Mouse (Mus musculus): Measurements from ENCODE around the gene Supt5. TPM values are rescaled to one million over a fixed set of nuclear protein-coding genes. Genes with fewer than 3 reads are reported as not detected.
A peak's percentile ranks its signal among the peaks of the same experiment; 100 is the strongest.

The Supt5 gene
- polyA plus RNA-seq, 1 experiment from 2014 or later, result 97.2 TPM

- Histone ChIP-seq H3K4me2 (ENCODE audit: low read depth, low read length, severe bottlenecking) (no peak overlapping the region), H3K9me3 (ENCODE audit: control insufficient read depth, low read length) (no peaks in the 10 kb centered on the region), H3K4me1 (replicated peaks; ENCODE audit: control insufficient read depth, insufficient read depth, low read length) (peaks cover 10% of the 10 kb centered on the region), H3K9ac (ENCODE audit: low read length) (no peak overlapping the region), H3K36me3 (ENCODE audit: control insufficient read depth, insufficient read depth, low read length) (peaks cover 17% of the 10 kb centered on the region), H3K27ac (ENCODE audit: low read depth, low read length) (peak overlapping the region; percentile 28; the same call in 1 of the 2 replicates), H3K27me3 (ENCODE audit: control insufficient read depth, insufficient read depth, low read length) (no peaks in the 10 kb centered on the region), H3K4me3 (ENCODE audit: low read depth, low read length) (no peak overlapping the region)
- WGBS, result 75% methylated on average over 9 of the region's 9 CpGs
- no peak; the same call in 1 of the 2 replicates for ATAC-seq (replicated peaks; ENCODE audit: low FRiP score)
- DNase-seq (ENCODE audit: low spot score), result no peak
Measured at GRCm38 (mm10) chr7:28309737-28310136, 28.8 kb downstream of the Supt5 start.

DNA sequence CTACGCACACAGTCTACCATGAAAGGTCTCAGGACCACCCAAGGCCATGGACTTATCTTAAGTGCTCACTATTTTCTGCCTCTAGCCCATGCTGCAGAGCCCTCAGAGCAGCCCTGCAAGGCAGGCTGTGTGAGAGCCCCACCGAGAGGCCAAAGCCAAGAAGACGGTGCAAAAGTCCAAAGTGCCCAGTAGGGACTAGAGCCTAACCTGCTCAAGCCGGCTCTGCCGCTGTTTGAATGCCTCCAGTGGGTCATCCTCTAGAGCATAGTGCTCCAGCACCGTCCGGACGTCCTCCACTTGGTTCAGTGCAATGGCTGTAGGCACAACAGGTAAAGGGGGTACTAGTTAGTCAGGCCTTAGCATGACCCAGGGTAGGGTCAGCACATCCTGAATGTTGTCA, 32.3 kb downstream of the Supt5 start:
- Histone ChIP-seq H3K4me1 (replicated peaks; ENCODE audit: control insufficient read depth, insufficient read depth, low read length) (peaks cover 15% of the 10 kb centered on the region), H3K4me2 (ENCODE audit: low read depth, low read length, severe bottlenecking) (no peak overlapping the region), H3K27me3 (ENCODE audit: control insufficient read depth, insufficient read depth, low read length) (peaks cover 3% of the 10 kb centered on the region), H3K9ac (ENCODE audit: low read length) (no peak overlapping the region), H3K9me3 (ENCODE audit: control insufficient read depth, low read length) (no peaks in the 10 kb centered on the region), H3K27ac (ENCODE audit: low read depth, low read length) (no peak overlapping the region), H3K36me3 (ENCODE audit: control insufficient read depth, insufficient read depth, low read length) (peaks cover 16% of the 10 kb centered on the region), H3K4me3 (ENCODE audit: low read depth, low read length) (no peak overlapping the region)
- DNase-seq (ENCODE audit: low spot score) (no peak), ATAC-seq (replicated peaks; ENCODE audit: low FRiP score) (no peak)
- WGBS, result 93% methylated on average over 8 of the region's 8 CpGs

- DNase-seq (ENCODE audit: low spot score) (no peak), ATAC-seq (replicated peaks; ENCODE audit: low FRiP score) (no peak)
- peaks cover 16% of the 10 kb centered on the region for H3K36me3 ChIP-seq (ENCODE audit: control insufficient read depth, insufficient read depth, low read length)
- no peak overlapping the region for H3K9ac ChIP-seq (ENCODE audit: low read length)
- no peaks in the 10 kb centered on the region for H3K9me3 ChIP-seq (ENCODE audit: control insufficient read depth, low read length)
- H3K4me1 ChIP-seq (replicated peaks; ENCODE audit: control insufficient read depth, insufficient read depth, low read length), result peaks cover 10% of the 10 kb centered on the region
- no peak overlapping the region for H3K27ac ChIP-seq (ENCODE audit: low read depth, low read length)
- H3K27me3 ChIP-seq (ENCODE audit: control insufficient read depth, insufficient read depth, low read length), result peaks cover 9% of the 10 kb centered on the region
- H3K4me2 ChIP-seq (ENCODE audit: low read depth, low read length, severe bottlenecking), result no peak overlapping the region
- WGBS, result 92% methylated on average over 10 of the region's 10 CpGs
- H3K4me3 ChIP-seq (ENCODE audit: low read depth, low read length), result no peak overlapping the region
Measured at GRCm38 (mm10) chr7:28305641-28306040, 32.9 kb downstream of the Supt5 start.

- Histone ChIP-seq H3K4me1 (replicated peaks; ENCODE audit: control insufficient read depth, insufficient read depth, low read length) (peaks cover 13% of the 10 kb centered on the region), H3K9ac (ENCODE audit: low read length) (peak within 1 kb of the TSS; percentile 74), H3K27ac (ENCODE audit: low read depth, low read length) (peak within 1 kb of the TSS; percentile 87), H3K27me3 (ENCODE audit: control insufficient read depth, insufficient read depth, low read length) (peaks cover 30% of the 10 kb centered on the region), H3K9me3 (ENCODE audit: control insufficient read depth, low read length) (no peaks in the 10 kb centered on the region), H3K36me3 (ENCODE audit: control insufficient read depth, insufficient read depth, low read length) (peaks cover 12% of the 10 kb centered on the region), H3K4me3 (ENCODE audit: low read depth, low read length) (peak within 1 kb of the TSS; percentile 44), H3K4me2 (ENCODE audit: low read depth, low read length, severe bottlenecking) (peak within 1 kb of the TSS; percentile 50)
- ATAC-seq (replicated peaks; ENCODE audit: low FRiP score) (peak; percentile 82), DNase-seq (ENCODE audit: low spot score) (peak; percentile 90)
- WGBS, result 2% methylated on average over 29 of the region's 30 CpGs
Measured at GRCm38 (mm10) chr7:28301616-28302433, 36.7 kb downstream of the Supt5 start, which contains the start of gene Dll3. TSS of gene Dll3 (minus strand) at chr7:28302238.

GRCm38 (mm10) chr7:28298837-28299625, 39.5 kb downstream of the Supt5 start:
- Histone ChIP-seq H3K9me3 (ENCODE audit: control insufficient read depth, low read length) (no peaks in the 10 kb centered on the region), H3K27ac (ENCODE audit: low read depth, low read length) (no peak overlapping the region), H3K36me3 (ENCODE audit: control insufficient read depth, insufficient read depth, low read length) (no peaks in the 10 kb centered on the region), H3K4me1 (replicated peaks; ENCODE audit: control insufficient read depth, insufficient read depth, low read length) (peaks cover 13% of the 10 kb centered on the region), H3K4me2 (ENCODE audit: low read depth, low read length, severe bottlenecking) (peak overlapping the region; percentile 44), H3K9ac (ENCODE audit: low read length) (peak overlapping the region; percentile 32), H3K27me3 (ENCODE audit: control insufficient read depth, insufficient read depth, low read length) (peaks cover 45% of the 10 kb centered on the region), H3K4me3 (ENCODE audit: low read depth, low read length) (peak overlapping the region; percentile 44)
- peak; percentile 76 for DNase-seq (ENCODE audit: low spot score)
- 0 out of 2 replicates have a peak, but pooled peaks have one; percentile 31 for ATAC-seq (replicated peaks; ENCODE audit: low FRiP score)
- WGBS, result 7% methylated on average over 43 of the region's 43 CpGs

GRCm38 (mm10) chr7:28294481-28294880, 44.1 kb downstream of the Supt5 start:
- WGBS, result 2% methylated on average over 57 of the region's 63 CpGs
- H3K4me3 ChIP-seq (ENCODE audit: low read depth, low read length), result peak overlapping the region; percentile 37
- H3K4me2 ChIP-seq (ENCODE audit: low read depth, low read length, severe bottlenecking), result peak overlapping the region; percentile 63
- peaks cover 13% of the 10 kb centered on the region for H3K4me1 ChIP-seq (replicated peaks; ENCODE audit: control insufficient read depth, insufficient read depth, low read length)
- ATAC-seq (replicated peaks; ENCODE audit: low FRiP score), result peak; percentile 66
- peaks cover 68% of the 10 kb centered on the region for H3K27me3 ChIP-seq (ENCODE audit: control insufficient read depth, insufficient read depth, low read length)
- H3K9me3 ChIP-seq (ENCODE audit: control insufficient read depth, low read length), result no peaks in the 10 kb centered on the region
- peak; percentile 90 for DNase-seq (ENCODE audit: low spot score)
- no peak overlapping the region for H3K27ac ChIP-seq (ENCODE audit: low read depth, low read length)
- H3K9ac ChIP-seq (ENCODE audit: low read length), result peak overlapping the region; percentile 56
- no peaks in the 10 kb centered on the region for H3K36me3 ChIP-seq (ENCODE audit: control insufficient read depth, insufficient read depth, low read length)

DNA sequence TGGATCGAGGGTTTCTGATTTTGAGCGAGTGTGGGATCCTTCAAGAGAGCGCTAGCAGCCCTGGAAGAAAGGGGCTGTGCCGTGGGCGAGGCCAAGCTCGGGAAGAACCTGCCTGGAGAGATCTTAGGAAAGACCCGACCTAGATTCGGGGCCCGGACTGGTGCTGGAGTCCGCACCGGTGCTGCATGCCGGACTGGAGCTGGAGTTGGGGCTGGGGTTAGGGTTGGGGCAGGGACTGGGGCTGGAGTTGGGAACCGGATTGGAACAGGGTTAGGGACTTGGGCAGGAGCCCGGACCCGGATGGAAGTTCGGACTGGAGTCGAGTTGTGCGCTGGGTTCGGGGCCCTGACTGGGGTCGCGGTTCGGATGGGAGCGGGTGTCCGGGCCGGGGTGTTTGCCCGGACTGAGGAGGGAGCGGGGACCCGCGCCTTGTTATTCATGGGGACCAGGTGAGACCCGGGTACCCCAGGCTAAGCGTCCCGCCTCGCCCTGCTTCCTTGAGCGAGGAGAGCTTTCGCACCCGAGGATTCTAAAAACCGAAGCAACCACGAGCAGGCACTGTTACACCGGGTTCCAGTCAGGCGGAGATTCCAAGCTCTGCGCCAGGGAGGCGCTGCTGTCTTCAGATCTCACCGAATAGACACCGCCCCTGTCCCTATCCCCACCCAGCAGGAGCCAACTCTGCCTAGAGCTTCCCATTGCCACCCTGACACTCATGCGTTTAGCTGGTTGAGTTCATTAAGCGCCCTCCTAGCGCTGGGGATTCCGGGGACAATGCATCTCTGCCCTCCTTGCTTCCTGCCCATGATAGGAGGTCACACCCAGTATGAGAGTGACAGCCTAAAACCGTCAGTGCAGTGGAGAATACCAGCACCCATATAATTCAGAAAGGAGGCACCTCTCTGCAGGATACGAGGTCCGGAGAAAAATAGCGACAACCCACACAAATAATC, 47.6 kb downstream of the Supt5 start, which contains the start of gene Selenov:
Selenov (minus strand) TSS at position 549 of the 953 bp plus-strand sequence.
- H3K27ac ChIP-seq (ENCODE audit: low read depth, low read length), result no peak within 1 kb of the TSS
- ATAC-seq (replicated peaks; ENCODE audit: low FRiP score), result peak; percentile 51
- peak within 1 kb of the TSS; percentile 19 for H3K4me3 ChIP-seq (ENCODE audit: low read depth, low read length)
- H3K9me3 ChIP-seq (ENCODE audit: control insufficient read depth, low read length), result no peaks in the 10 kb centered on the region
- H3K36me3 ChIP-seq (ENCODE audit: control insufficient read depth, insufficient read depth, low read length), result no peaks in the 10 kb centered on the region
- H3K4me1 ChIP-seq (replicated peaks; ENCODE audit: control insufficient read depth, insufficient read depth, low read length), result peaks cover 6% of the 10 kb centered on the region
- H3K27me3 ChIP-seq (ENCODE audit: control insufficient read depth, insufficient read depth, low read length), result peaks cover 61% of the 10 kb centered on the region
- H3K4me2 ChIP-seq (ENCODE audit: low read depth, low read length, severe bottlenecking), result peak within 1 kb of the TSS; percentile 45
- peak within 1 kb of the TSS; percentile 39 for H3K9ac ChIP-seq (ENCODE audit: low read length)
- WGBS, result 1% methylated on average over 52 of the region's 52 CpGs
- DNase-seq (ENCODE audit: low spot score), result peak; percentile 65

Data from forebrain, embryonic 11.5 days (tissue).